Mouse (Mus musculus) left cerebral cortex, adult 11 months (tissue): ENCODE results near the gene Rab31.
A peak's percentile ranks its signal among the peaks of the same experiment; 100 is the strongest.

Source experiments
- DNase-seq: peaks from one replicate; pipeline ENCODE4 v3.0.0; 2022; ENCODE audit warnings: low spot score

Rab31 gene

GRCm38 (mm10) chr17:65625563-65625962, 147.0 kb downstream of the Rab31 start:
- no peak for DNase-seq

- DNase-seq: no peak
Measured at GRCm38 (mm10) chr17:65623130-65623529, 149.4 kb downstream of the Rab31 start.

GRCm38 (mm10) chr17:65618431-65618830, 154.1 kb downstream of the Rab31 start:
- no peak for DNase-seq

GRCm38 (mm10) chr17:65615678-65616077, 156.9 kb downstream of the Rab31 start:
- DNase-seq: no peak

DNA sequence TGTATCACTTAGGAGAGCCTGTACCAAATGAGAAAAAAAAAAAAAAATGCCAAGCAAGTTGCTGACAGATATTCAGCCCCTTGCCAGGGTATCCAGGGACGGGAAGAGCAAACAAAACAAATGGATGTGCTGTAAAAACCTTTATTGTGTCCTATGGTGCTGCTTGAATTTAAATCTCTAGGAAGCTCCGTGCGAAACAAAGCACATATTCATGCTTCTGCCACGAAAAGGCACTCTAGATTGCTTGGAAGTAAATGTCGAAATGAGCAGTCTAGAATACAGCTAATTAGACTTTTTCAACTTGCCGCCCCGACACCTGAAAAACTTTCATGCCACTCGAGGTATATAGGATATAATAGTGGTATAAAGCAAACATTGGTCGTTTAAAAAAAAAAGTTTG, 158.1 kb downstream of the Rab31 start:
- DNase-seq: no peak

DNA sequence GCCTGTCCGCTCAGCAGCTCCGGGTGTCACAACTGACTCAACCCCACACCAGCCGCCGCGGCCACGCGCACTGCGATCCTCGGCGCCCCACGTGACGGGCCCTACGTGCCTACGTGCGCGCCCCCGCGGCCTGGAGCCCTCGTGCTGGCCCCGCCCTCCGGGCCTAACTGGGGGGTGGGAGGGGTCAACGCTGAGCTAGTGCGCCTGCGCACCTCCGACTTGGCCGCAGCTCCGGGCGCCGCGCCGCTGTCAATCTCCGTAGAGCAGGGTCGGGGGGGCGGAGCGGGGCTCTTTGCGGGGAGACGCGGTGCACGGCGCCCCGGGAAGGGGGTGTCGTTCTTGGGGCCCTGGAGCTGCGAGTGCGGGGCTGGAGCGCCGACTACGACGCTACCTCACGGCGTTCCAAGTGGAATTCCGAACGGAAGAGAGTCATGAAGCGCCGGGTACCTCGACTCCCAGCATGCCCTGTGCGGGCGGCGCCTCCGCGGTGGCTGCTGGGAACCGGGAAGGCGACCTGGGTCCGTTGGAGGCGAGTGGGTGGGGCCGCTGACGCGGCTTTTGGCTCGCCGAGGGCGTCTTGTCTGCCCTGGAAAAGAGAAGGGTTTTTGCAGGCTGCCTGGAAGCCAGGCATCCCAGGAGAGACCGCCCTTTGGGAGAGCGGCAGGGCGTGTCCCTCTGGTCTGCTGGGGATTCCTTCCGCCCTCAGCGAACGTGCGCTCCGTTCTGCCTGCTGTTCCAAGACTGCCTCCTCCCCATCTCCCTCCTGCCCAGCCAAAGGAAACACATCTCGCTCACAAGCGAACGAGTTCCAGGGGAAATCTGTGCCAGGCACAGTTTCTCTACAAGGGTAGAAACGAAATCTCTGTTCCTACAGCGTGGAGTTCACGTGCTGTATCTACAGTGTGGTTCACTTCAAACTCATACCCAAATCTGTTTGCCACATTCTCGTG, 158.8 kb downstream of the Rab31 start, which contains the start of gene Vapa:
Vapa (minus strand) TSS at position 93 of the 950 bp plus-strand sequence.
- peak; percentile 96 for DNase-seq

- DNase-seq: no peak
Measured at GRCm38 (mm10) chr17:65613142-65613462, 159.4 kb downstream of the Rab31 start.

- DNase-seq: no peak
Measured at GRCm38 (mm10) chr17:65612391-65613141, 160.0 kb downstream of the Rab31 start.

DNA sequence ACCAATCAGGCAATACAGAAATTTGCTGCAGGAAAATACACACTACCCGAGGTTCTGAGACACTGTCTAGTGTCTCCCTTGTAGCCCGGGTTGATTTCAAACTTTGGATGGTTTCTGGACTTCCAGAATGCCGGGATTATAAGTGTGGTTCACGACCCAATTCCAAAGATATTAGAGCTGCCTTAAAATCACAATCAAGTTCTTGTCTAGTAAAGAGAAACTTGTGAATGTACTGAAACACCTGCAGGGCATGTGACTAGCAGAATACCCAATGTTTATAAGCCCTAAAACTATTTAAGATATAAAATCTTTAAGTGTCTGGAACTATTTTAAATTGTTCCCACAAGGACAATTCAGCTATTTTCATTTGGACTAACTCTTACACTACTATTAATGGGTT, 160.8 kb downstream of the Rab31 start:
- no peak for DNase-seq

DNA sequence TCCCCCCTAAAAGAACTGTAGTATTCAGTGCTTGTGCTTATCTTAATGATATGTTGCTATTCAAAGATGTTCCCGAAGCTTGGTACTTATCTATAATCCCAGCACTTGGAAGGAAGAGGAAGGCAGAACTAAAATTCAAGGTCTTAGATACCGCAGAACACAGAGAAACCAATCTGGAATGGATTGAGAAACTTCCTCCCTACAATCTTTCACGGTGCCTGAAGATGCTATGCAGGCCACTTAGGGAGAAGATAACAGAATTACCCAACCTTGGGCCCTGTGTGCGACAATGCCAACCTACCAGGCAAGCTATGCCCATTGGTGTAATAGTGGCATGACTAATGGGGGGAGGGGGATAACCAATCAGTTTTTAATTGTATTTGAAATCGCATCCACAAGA, 163.8 kb downstream of the Rab31 start:
- DNase-seq: no peak

GRCm38 (mm10) chr17:65608312-65608687, 164.3 kb downstream of the Rab31 start:
- no peak for DNase-seq

DNA sequence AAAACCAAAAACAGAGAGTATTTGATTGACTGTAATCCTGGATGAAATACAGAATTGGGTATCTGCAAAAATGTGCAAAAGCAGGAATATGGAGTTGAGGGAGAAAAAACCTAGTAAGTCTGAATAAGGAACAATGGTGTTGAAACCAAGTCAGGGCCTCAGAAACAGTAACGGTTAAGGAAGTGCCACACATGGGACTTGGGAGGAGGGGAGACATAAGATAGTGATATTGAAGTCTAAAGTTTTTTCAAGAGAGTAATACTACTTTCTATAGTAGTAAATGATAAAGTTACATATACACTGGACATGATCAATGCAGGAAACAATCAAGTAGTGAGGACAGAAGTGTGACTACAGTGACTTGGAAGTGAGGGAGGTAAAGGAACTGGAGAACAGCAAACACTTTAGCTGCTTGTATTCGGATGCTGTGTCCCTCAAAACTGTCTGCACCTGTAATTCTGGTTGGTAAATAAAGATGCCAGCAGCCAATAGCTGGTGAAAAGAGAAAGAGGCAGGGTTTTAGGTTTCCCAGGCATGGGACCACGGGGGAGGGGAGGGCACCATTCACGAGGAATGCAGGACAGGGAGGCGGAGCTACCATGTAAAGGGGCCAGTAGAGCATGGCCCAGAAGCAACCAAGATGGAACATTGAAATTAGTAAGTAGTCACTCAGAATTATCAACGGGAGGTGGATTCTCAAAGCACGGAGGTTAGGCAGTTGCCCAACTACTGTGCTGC, 164.8 kb downstream of the Rab31 start:
- no peak for DNase-seq

DNA sequence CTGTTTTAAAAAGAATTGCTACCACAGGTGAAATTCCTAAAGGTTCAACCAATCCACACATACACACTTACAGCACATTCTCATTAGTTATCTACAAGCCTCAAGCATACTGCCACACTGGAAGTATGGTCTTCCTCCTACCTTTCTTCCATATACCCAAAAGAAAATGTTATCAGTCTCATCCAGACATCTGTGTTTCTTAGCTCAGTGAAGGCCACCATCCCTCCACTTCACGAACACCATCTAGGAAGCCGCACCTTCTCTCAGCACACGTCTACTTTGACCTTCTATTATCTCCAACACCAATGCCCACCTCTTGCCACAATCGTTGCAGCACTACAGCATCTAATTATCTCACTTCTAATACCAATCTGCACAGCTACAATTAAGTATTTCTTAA, 166.5 kb downstream of the Rab31 start:
- DNase-seq: no peak

DNA sequence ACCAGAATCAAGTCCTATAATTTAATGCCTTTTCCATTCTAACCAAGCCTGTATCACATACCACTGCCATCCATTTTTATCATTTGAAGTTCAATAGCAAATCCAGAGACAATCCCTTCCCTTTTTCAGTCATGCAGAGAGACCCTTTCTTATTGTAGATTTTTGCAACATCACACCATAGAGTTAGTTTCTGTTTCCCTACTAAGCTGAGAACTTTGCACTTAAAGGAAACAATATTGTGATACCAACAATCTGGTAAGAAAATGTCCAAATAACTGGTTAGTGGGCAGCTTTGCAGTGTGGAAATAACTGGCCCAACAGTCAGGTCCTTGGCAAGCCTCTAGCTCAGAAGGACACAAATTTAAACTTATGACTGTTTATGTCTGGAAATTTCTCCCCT, 167.7 kb downstream of the Rab31 start:
- no peak for DNase-seq

DNA sequence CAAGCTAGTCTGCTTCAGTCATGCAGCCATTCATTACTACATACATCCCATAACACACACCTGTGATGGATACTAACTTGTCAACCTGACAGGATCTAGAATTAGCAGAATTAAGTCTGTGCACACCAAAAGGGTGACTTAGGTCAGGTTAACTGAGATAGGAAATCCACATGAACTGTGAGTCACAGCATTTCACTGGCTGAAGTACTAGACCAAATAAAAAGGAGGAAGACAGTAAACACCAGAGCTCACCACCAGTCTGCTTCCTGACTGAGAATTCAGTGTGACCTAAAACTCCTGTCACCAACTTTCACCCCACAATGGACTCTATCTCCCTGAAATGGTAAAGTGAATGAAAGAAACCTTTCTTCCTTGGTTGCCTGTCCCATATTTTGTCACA, 168.2 kb downstream of the Rab31 start:
- no peak for DNase-seq
